Mouse (Mus musculus): ENCODE measurements at regions not wholly inside any gene's neighbourhood (a gene's known extent, or its start where the extent isn't known, plus 50 kb on each side); places are given as distances from the start of the nearest gene placed in this dataset.

- Histone ChIP-seq H3K4me2 (ENCODE audit: low read length) (no peak overlapping the region), H3K27me3 (replicated peaks; ENCODE audit: control insufficient read depth, insufficient read depth, low read length) (no peaks in the 10 kb centered on the region), H3K9ac (ENCODE audit: low read length) (no peak overlapping the region), H3K27ac (ENCODE audit: low read depth, low read length) (no peak overlapping the region), H3K9me3 (replicated peaks; ENCODE audit: control insufficient read depth, low read length) (peaks cover 50% of the 10 kb centered on the region), H3K36me3 (ENCODE audit: control insufficient read depth, insufficient read depth, low read length) (no peaks in the 10 kb centered on the region), H3K4me1 (ENCODE audit: control insufficient read depth, insufficient read depth, low read length) (no peaks in the 10 kb centered on the region), H3K4me3 (ENCODE audit: low read depth, low read length) (no peak overlapping the region)
- WGBS: 66% methylated on average over 3 of the region's 3 CpGs
- ATAC-seq (peak; percentile 49), DNase-seq (ENCODE audit: low spot score) (no peak)
Observed at GRCm38 (mm10) chr16:3231566-3231965, 359.3 kb upstream of the Olfr161 start.

DNA sequence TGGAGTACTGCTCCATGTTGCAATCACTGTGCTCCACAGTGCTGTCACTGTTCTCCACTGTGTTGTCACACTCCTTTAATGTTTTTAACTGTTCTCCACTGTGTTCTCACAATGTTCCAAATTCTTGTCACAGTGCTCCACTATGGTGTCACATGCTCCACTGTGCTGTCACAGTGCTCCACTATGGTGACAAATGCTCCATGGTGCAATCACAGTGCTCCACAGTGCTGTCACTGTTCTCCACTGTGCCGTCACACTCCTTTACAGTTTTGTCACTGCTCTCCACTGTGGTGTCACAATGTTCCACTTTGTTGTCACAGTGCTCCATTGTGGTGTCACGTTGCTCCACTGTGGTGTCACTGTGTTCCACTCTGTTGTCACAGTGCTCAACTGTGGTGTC is 358.2 kb upstream of the Olfr161 start:
- H3K4me3 ChIP-seq (ENCODE audit: low read depth, low read length): no peak overlapping the region
- 58% methylated on average over 2 of the region's 2 CpGs for WGBS
- no peak overlapping the region for H3K4me2 ChIP-seq (ENCODE audit: low read length)
- no peak for ATAC-seq
- H3K27me3 ChIP-seq (replicated peaks; ENCODE audit: control insufficient read depth, insufficient read depth, low read length): no peaks in the 10 kb centered on the region
- no peaks in the 10 kb centered on the region for H3K36me3 ChIP-seq (ENCODE audit: control insufficient read depth, insufficient read depth, low read length)
- no peak overlapping the region for H3K9ac ChIP-seq (ENCODE audit: low read length)
- peaks cover 55% of the 10 kb centered on the region for H3K9me3 ChIP-seq (replicated peaks; ENCODE audit: control insufficient read depth, low read length)
- no peak for DNase-seq (ENCODE audit: low spot score)
- H3K27ac ChIP-seq (ENCODE audit: low read depth, low read length): no peak overlapping the region
- H3K4me1 ChIP-seq (ENCODE audit: control insufficient read depth, insufficient read depth, low read length): no peaks in the 10 kb centered on the region

GRCm38 (mm10) chr16:3234063-3234462 is 356.8 kb upstream of the Olfr161 start:
- H3K4me2 ChIP-seq (ENCODE audit: low read length): no peak overlapping the region
- H3K4me3 ChIP-seq (ENCODE audit: low read depth, low read length): no peak overlapping the region
- no peaks in the 10 kb centered on the region for H3K27me3 ChIP-seq (replicated peaks; ENCODE audit: control insufficient read depth, insufficient read depth, low read length)
- H3K27ac ChIP-seq (ENCODE audit: low read depth, low read length): no peak overlapping the region
- ATAC-seq (peak; percentile 24), DNase-seq (ENCODE audit: low spot score) (no peak)
- no peaks in the 10 kb centered on the region for H3K36me3 ChIP-seq (ENCODE audit: control insufficient read depth, insufficient read depth, low read length)
- no peaks in the 10 kb centered on the region for H3K4me1 ChIP-seq (ENCODE audit: control insufficient read depth, insufficient read depth, low read length)
- WGBS: 56% methylated on average over 2 of the region's 2 CpGs
- H3K9me3 ChIP-seq (replicated peaks; ENCODE audit: control insufficient read depth, low read length): peaks cover 65% of the 10 kb centered on the region
- H3K9ac ChIP-seq (ENCODE audit: low read length): no peak overlapping the region

GRCm38 (mm10) chr16:3240982-3241719 is 349.7 kb upstream of the Olfr161 start:
- no peaks in the 10 kb centered on the region for H3K36me3 ChIP-seq (ENCODE audit: control insufficient read depth, insufficient read depth, low read length)
- ATAC-seq: no peak
- no peak overlapping the region for H3K4me2 ChIP-seq (ENCODE audit: low read length)
- no peak for DNase-seq (ENCODE audit: low spot score)
- H3K4me1 ChIP-seq (ENCODE audit: control insufficient read depth, insufficient read depth, low read length): no peaks in the 10 kb centered on the region
- WGBS: 72% methylated on average over 5 of the region's 5 CpGs
- H3K27me3 ChIP-seq (replicated peaks; ENCODE audit: control insufficient read depth, insufficient read depth, low read length): no peaks in the 10 kb centered on the region
- no peak overlapping the region for H3K27ac ChIP-seq (ENCODE audit: low read depth, low read length)
- no peak overlapping the region for H3K9ac ChIP-seq (ENCODE audit: low read length)
- H3K4me3 ChIP-seq (ENCODE audit: low read depth, low read length): no peak overlapping the region
- H3K9me3 ChIP-seq (replicated peaks; ENCODE audit: control insufficient read depth, low read length): peaks cover 62% of the 10 kb centered on the region

DNA sequence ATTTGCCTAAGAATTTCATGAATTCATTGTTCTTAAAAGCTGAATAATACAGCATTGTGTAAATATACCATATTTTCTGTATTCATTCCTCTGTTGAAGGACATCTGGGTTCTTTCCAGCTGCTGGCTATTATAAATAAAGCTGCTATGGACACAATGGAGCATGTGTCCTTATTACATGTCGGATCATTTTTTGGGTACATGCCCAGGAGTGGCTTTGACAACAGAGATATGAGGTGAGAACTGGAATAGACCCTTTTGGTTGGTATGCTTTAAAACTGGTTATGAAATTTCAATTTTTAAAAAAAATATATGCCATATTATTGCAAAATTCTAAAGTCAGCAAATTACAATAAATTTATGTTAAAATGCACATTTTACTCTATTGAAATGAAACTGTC is 348.9 kb upstream of the Olfr161 start:
- Histone ChIP-seq H3K4me2 (ENCODE audit: low read length) (no peak overlapping the region), H3K4me1 (ENCODE audit: control insufficient read depth, insufficient read depth, low read length) (no peaks in the 10 kb centered on the region), H3K9ac (ENCODE audit: low read length) (no peak overlapping the region), H3K4me3 (ENCODE audit: low read depth, low read length) (no peak overlapping the region), H3K27ac (ENCODE audit: low read depth, low read length) (no peak overlapping the region), H3K27me3 (replicated peaks; ENCODE audit: control insufficient read depth, insufficient read depth, low read length) (no peaks in the 10 kb centered on the region), H3K9me3 (replicated peaks; ENCODE audit: control insufficient read depth, low read length) (peaks cover 59% of the 10 kb centered on the region), H3K36me3 (ENCODE audit: control insufficient read depth, insufficient read depth, low read length) (no peaks in the 10 kb centered on the region)
- WGBS: 60% methylated on average over 1 of the region's 1 CpGs
- ATAC-seq: no peak
- DNase-seq (ENCODE audit: low spot score): no peak

DNA sequence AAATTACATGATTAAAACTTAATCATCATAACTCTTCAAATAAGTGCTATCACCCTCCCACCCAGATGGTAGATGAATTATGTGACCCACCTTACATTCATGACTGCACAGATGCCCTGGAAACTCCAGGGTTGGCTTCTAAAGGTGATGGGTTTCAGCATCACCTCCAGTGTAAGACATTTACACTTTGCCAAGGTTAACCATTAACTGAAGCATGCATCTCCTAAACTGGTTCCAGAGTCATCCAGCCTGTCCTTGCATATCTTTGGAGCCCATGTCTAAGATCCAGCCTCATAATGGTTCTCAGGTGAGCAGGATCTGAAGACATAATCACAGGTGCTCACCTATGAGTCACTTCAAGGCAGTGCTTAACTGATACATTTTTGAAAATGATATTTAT is 344.4 kb upstream of the Olfr161 start:
- Histone ChIP-seq H3K9ac (ENCODE audit: low read length) (no peak overlapping the region), H3K4me3 (ENCODE audit: low read depth, low read length) (no peak overlapping the region), H3K27me3 (replicated peaks; ENCODE audit: control insufficient read depth, insufficient read depth, low read length) (no peaks in the 10 kb centered on the region), H3K36me3 (ENCODE audit: control insufficient read depth, insufficient read depth, low read length) (no peaks in the 10 kb centered on the region), H3K4me2 (ENCODE audit: low read length) (no peak overlapping the region), H3K27ac (ENCODE audit: low read depth, low read length) (no peak overlapping the region), H3K4me1 (ENCODE audit: control insufficient read depth, insufficient read depth, low read length) (no peaks in the 10 kb centered on the region), H3K9me3 (replicated peaks; ENCODE audit: control insufficient read depth, low read length) (peaks cover 38% of the 10 kb centered on the region)
- DNase-seq (ENCODE audit: low spot score) (no peak), ATAC-seq (no peak)

DNA sequence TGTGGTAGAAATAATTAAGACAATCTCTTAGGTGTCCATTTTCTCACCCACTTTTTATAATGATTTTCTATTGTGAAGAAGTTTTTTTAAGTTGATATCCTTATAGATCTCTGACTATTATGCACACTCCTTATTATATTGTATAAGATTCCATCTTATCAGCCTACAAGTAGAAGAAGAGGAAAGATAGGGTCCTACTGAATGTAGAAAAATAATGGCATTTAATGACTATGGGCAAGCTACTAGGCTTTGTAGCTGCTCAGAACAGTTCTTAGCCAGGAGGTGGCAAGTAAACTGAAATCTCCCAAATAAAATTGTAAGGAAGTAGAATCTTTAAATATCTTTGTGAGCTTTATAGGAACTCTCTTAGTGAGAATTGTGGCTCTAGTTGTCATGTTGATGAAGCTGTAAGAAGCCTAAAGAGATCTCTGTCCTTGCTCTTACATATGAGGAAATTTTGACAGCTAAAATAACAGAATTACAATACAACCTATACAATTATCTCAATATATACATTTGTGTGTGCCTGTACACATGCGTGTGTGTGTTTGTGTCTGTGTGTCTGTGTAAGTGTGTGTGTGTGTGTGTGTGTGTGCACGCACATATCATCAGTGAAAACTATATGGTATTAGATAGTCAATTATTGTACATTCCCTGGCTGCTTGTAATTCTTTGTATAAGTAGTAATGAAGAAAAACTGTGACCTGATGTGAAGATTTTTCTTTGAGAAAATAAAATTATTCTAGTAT is 343.7 kb upstream of the Olfr161 start:
- peaks cover 30% of the 10 kb centered on the region for H3K9me3 ChIP-seq (replicated peaks; ENCODE audit: control insufficient read depth, low read length)
- WGBS: 40% methylated on average over 2 of the region's 2 CpGs
- no peaks in the 10 kb centered on the region for H3K27me3 ChIP-seq (replicated peaks; ENCODE audit: control insufficient read depth, insufficient read depth, low read length)
- no peaks in the 10 kb centered on the region for H3K36me3 ChIP-seq (ENCODE audit: control insufficient read depth, insufficient read depth, low read length)
- DNase-seq (ENCODE audit: low spot score) (no peak), ATAC-seq (no peak)
- H3K4me2 ChIP-seq (ENCODE audit: low read length): no peak overlapping the region
- H3K4me3 ChIP-seq (ENCODE audit: low read depth, low read length): no peak overlapping the region
- H3K4me1 ChIP-seq (ENCODE audit: control insufficient read depth, insufficient read depth, low read length): no peaks in the 10 kb centered on the region
- no peak overlapping the region for H3K9ac ChIP-seq (ENCODE audit: low read length)
- no peak overlapping the region for H3K27ac ChIP-seq (ENCODE audit: low read depth, low read length)

DNA sequence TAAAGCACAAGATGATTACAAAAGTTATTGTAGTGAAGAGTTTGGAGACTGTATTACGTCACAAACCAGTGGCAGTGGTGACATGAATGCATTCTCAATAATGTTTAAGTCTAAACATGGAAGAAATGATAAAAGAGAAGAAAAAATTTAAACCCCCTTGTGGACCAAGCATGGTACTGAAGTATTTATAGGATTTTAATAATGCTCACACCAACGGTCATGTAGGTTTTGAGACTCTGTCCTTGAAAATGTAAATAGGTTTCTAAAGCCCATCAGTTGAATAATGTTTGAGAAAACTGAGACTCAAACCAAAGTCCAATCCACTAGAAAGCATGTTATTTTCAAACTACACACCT is 343.1 kb upstream of the Olfr161 start:
- ATAC-seq (no peak; the same call in 1 of the 2 replicates), DNase-seq (ENCODE audit: low spot score) (no peak)
- Histone ChIP-seq H3K4me1 (ENCODE audit: control insufficient read depth, insufficient read depth, low read length) (no peaks in the 10 kb centered on the region), H3K4me2 (ENCODE audit: low read length) (no peak overlapping the region), H3K27me3 (replicated peaks; ENCODE audit: control insufficient read depth, insufficient read depth, low read length) (no peaks in the 10 kb centered on the region), H3K27ac (ENCODE audit: low read depth, low read length) (no peak overlapping the region), H3K4me3 (ENCODE audit: low read depth, low read length) (no peak overlapping the region), H3K36me3 (ENCODE audit: control insufficient read depth, insufficient read depth, low read length) (no peaks in the 10 kb centered on the region), H3K9me3 (replicated peaks; ENCODE audit: control insufficient read depth, low read length) (peaks cover 27% of the 10 kb centered on the region), H3K9ac (ENCODE audit: low read length) (no peak overlapping the region)
- whole genome bisulfite sequencing: 55% methylated on average over 2 of the region's 2 CpGs

GRCm38 (mm10) chr16:3253885-3254284 is 337.0 kb upstream of the Olfr161 start:
- no peak for ATAC-seq
- 42% methylated on average over 1 of the region's 1 CpGs for WGBS
- no peak overlapping the region for H3K9ac ChIP-seq (ENCODE audit: low read length)
- no peaks in the 10 kb centered on the region for H3K36me3 ChIP-seq (ENCODE audit: control insufficient read depth, insufficient read depth, low read length)
- H3K27me3 ChIP-seq (replicated peaks; ENCODE audit: control insufficient read depth, insufficient read depth, low read length): no peaks in the 10 kb centered on the region
- no peaks in the 10 kb centered on the region for H3K4me1 ChIP-seq (ENCODE audit: control insufficient read depth, insufficient read depth, low read length)
- no peak overlapping the region for H3K4me3 ChIP-seq (ENCODE audit: low read depth, low read length)
- no peak overlapping the region for H3K4me2 ChIP-seq (ENCODE audit: low read length)
- H3K27ac ChIP-seq (ENCODE audit: low read depth, low read length): no peak overlapping the region
- H3K9me3 ChIP-seq (replicated peaks; ENCODE audit: control insufficient read depth, low read length): peaks cover 36% of the 10 kb centered on the region
- no peak for DNase-seq (ENCODE audit: low spot score)
